Mouse (Mus musculus): ENCODE data around the gene Xrcc6.

- TF ChIP-seq POLR2A (IDR thresholded peaks at IDR 0.05; ENCODE audit: extremely low read depth, insufficient read depth, low read length) = 0 out of 2 replicates have a peak, but pooled peaks have one; percentile 8
- TF ChIP-seq CTCF (IDR thresholded peaks at IDR 0.05; ENCODE audit: extremely low read depth, insufficient read depth, low read length) = peak; percentile 72
Observed at GRCm38 (mm10) chr15:81989371-81990062, 1.9 kb downstream of the Xrcc6 start.

Measured in cortical plate, adult 2 months (tissue).